Mouse (Mus musculus) limb, embryonic 15.5 days (tissue): Measurements from ENCODE around the gene Myo9b. TPM values are rescaled to one million over a fixed set of nuclear protein-coding genes. Genes with fewer than 3 reads are reported as not detected.

Experiments used
- ATAC-seq: fragments of 200-750 bp; cut with Nextera tagmentation; 2 replicates; pipeline ENCODE4 v1.8.0; 2017; ENCODE audit warnings: low read depth, moderate TSS enrichment; ENCODE audit not compliant: insufficient number of reproducible peaks, low FRiP score, low TSS enrichment
- H3K27ac ChIP-seq: fragments of 300-500 bp; sonication (generic); 2 replicates; pipeline ENCODE4 v1.5.1; 2015; ENCODE audit warnings: moderate library complexity, mild to moderate bottlenecking, inconsistent platforms
- H3K27me3 ChIP-seq: fragments of 300-500 bp; sonication (generic); 2 replicates; pipeline ENCODE4 v1.6.1; 2015; ENCODE audit warnings: inconsistent platforms
- H3K36me3 ChIP-seq: fragments of 300-500 bp; sonication (generic); 2 replicates; pipeline ENCODE4 v1.6.1; 2015; ENCODE audit warnings: inconsistent platforms
- H3K4me1 ChIP-seq: fragments of 300-500 bp; sonication (generic); 2 replicates; pipeline ENCODE4 v1.6.1; 2015; ENCODE audit warnings: inconsistent platforms
- H3K4me2 ChIP-seq: fragments of 300-500 bp; sonication (generic); 2 replicates; pipeline ENCODE4 v1.6.1; 2015; ENCODE audit warnings: mild to moderate bottlenecking, inconsistent platforms
- H3K4me3 ChIP-seq: fragments of 300-500 bp; sonication (generic); 2 replicates; pipeline ENCODE4 v1.5.1; 2015; ENCODE audit warnings: mild to moderate bottlenecking, inconsistent platforms
- H3K9ac ChIP-seq: fragments of 300-500 bp; sonication (generic); 2 replicates; pipeline ENCODE4 v1.6.1; 2015; ENCODE audit warnings: inconsistent platforms
- H3K9me3 ChIP-seq: fragments of 300-500 bp; sonication (generic); 2 replicates; pipeline ENCODE4 v1.6.1; 2016; ENCODE audit warnings: inconsistent platforms
- WGBS: fragments of 180-500 bp; shearing (Covaris S2); methylation state at CpG from one replicate; pipeline ENCODE4 v1.1.7; 2015; 5-methylcytosine and 5-hydroxymethylcytosine counted together
- polyA plus RNA-seq: library from polyadenylated mRNA; unstranded; fragments of >200 nt; fragmentation: Nextera tagmentation; extraction: Ambion mirVana; gene quantifications from 2 replicates; pipeline ENCODE4 v1.2.1, GENCODE M21; 2015

The Myo9b gene
- polyA plus RNA-seq, 1 experiment from 2014 or later: 27.1 TPM

DNA sequence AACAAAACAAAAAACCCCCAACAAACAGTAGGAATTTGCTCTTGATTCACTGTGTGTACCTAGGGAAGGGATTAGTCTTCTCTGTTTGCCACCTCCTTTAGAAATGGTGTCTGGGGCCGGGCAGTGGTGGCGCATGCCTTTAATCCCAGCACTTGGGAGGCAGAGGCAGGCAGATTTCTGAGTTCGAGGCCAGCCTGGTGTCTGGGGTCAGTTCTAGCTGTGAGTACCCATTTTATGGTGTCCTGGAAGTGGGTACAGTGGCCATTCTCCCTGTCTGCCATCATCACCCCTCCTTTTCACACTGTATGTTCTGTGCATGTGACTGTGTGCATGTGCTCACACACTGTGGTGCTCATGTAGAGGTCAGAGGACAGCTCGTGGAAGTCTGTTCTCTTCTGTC lies 135.7 kb downstream of the Myo9b start:
- H3K9ac ChIP-seq: no peak overlapping the region
- H3K4me3 ChIP-seq: no peak overlapping the region
- H3K4me2 ChIP-seq: no peak overlapping the region
- H3K4me1 ChIP-seq: peaks cover 21% of the 10 kb centered on the region
- peaks cover 15% of the 10 kb centered on the region for H3K36me3 ChIP-seq
- WGBS: 96% methylated on average over 4 of the region's 4 CpGs
- no peak overlapping the region for H3K27ac ChIP-seq
- no peaks in the 10 kb centered on the region for H3K9me3 ChIP-seq
- no peaks in the 10 kb centered on the region for H3K27me3 ChIP-seq
- ATAC-seq: no peak

Other genes starting within 250 kb of the Myo9b start
- 52.2 and 54.9 TPM in 2 replicates for gene Haus8, start 220 bp downstream of the Myo9b start, polyA plus RNA-seq
- gene Use1, start 94.1 kb downstream of the Myo9b start, polyA plus RNA-seq: 104 and 105 TPM in 2 replicates
- gene Ocel1, start 98.6 kb downstream of the Myo9b start, polyA plus RNA-seq: 5.7 and 7.0 TPM in 2 replicates
- gene Nr2f6, start 109.2 kb downstream of the Myo9b start, polyA plus RNA-seq: 40.4 and 42.9 TPM in 2 replicates
- 10.3 and 13.4 TPM in 2 replicates for gene Ushbp1, start 123.1 kb downstream of the Myo9b start, polyA plus RNA-seq
- gene Babam1, start 124.1 kb downstream of the Myo9b start, polyA plus RNA-seq: 84.9 and 90.7 TPM in 2 replicates
- 30.2 and 30.6 TPM in 2 replicates for gene Ankle1, start 133.3 kb downstream of the Myo9b start, polyA plus RNA-seq
- 65.7 and 67.2 TPM in 2 replicates for gene Abhd8, start 190.9 kb downstream of the Myo9b start, polyA plus RNA-seq
- gene Mrpl34, start 192.2 kb downstream of the Myo9b start, polyA plus RNA-seq: 100 and 122 TPM in 2 replicates
- 98.4 and 107 TPM in 2 replicates for gene Dda1, start 196.5 kb downstream of the Myo9b start, polyA plus RNA-seq
- gene Ano8, start 213.2 kb downstream of the Myo9b start, polyA plus RNA-seq: 1.3 and 1.4 TPM in 2 replicates
- 16.5 and 19.2 TPM in 2 replicates for gene Gtpbp3, start 215.4 kb downstream of the Myo9b start, polyA plus RNA-seq
- gene Plvap, start 239.0 kb downstream of the Myo9b start, polyA plus RNA-seq: 56.9 and 66.3 TPM in 2 replicates